Mouse (Mus musculus) G1E (cell line): ENCODE measurements around the gene Fam186b.

Source experiments
- CTCF ChIP-seq: IDR thresholded peaks from 2 replicates; pipeline ENCODE4 v1.5.1; 2012; ENCODE audit warnings: low read depth, low read length, inconsistent platforms, mixed read lengths
- GATA1 ChIP-seq: IDR thresholded peaks from 2 replicates; pipeline ENCODE4 v1.6.1; 2012; ENCODE audit warnings: borderline replicate concordance, low read length, inconsistent platforms, mixed read lengths
- POLR2AphosphoS5 ChIP-seq: IDR thresholded peaks from 2 replicates; pipeline ENCODE4 v1.6.1; 2012; ENCODE audit warnings: low read depth, low read length, inconsistent platforms; ENCODE audit not compliant: insufficient replicate concordance

DNA sequence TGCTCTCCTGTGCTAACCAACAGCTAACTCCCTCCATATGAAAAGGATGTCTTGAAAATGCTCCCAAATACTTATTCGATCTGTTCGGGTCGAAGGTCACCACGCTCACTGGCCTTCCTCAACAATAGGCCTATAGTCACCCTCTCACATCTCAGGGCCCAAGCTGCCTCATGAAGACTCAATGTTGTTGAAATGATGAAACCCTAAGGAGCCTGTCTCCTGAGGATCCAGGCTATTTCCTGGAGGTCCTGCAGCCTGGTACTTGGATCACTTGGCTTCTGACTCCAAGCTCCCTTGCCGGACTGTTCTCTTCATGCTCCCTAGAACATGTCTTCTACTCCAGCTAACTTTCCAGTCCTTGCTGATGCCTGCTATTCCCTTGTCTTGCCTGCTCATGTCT lies 35.7 kb upstream of the Fam186b start:
- TF ChIP-seq CTCF (no peak), GATA1 (no peak), POLR2AphosphoS5 (no peak)
